Mouse (Mus musculus) ES-E14 (cell line): ENCODE results near the gene Ppdpf. TPM values are rescaled to one million over a fixed set of nuclear protein-coding genes. Genes with fewer than 3 reads are reported as not detected.
A peak's percentile ranks its signal among the peaks of the same experiment; 100 is the strongest.

ENCODE experiments used
- DNase-seq: peaks from one replicate; pipeline ENCODE4 v3.0.0-alpha.2; 2013; ENCODE audit warnings: low read depth, low spot score
- H3K27ac ChIP-seq: 2 replicates; pipeline ENCODE4 v1.5.1; 2012; ENCODE audit warnings: low read depth, mild to moderate bottlenecking, low read length, moderate library complexity, mixed read lengths; ENCODE audit not compliant: poor library complexity, insufficient read depth, severe bottlenecking
- H3K36me3 ChIP-seq: 2 replicates; pipeline ENCODE4 v1.6.1; 2012; ENCODE audit warnings: mild to moderate bottlenecking, low read length, moderate library complexity, mixed read lengths; ENCODE audit not compliant: control insufficient read depth, poor library complexity, insufficient read depth, severe bottlenecking
- H3K4me1 ChIP-seq, 2 experiments: fragments of 150-350 bp in 1 of 2; sonication (generic) in 1 of 2; 2 replicates each; pipeline ENCODE4 v1.6.1; 2012; ENCODE audit warnings: low read length in 2 of 2, mild to moderate bottlenecking in 1 of 2, mixed read lengths in 1 of 2; ENCODE audit not compliant: control insufficient read depth in 2 of 2, insufficient read depth in 2 of 2, poor library complexity in 1 of 2
- H3K4me3 ChIP-seq, 2 experiments: fragments of 150-350 bp in 1 of 2; sonication (generic) in 1 of 2; 2 replicates each; pipeline ENCODE4 v1.5.1; 2012; ENCODE audit warnings: low read length in 2 of 2, low read depth in 1 of 2, mild to moderate bottlenecking in 1 of 2, mixed read lengths in 1 of 2; ENCODE audit not compliant: insufficient read depth in 1 of 2, poor library complexity in 1 of 2, severe bottlenecking in 1 of 2
- H3K9ac ChIP-seq: 2 replicates; pipeline ENCODE4 v1.6.1; 2012; ENCODE audit warnings: low read depth, mild to moderate bottlenecking, low read length, mixed read lengths; ENCODE audit not compliant: poor library complexity, insufficient read depth, severe bottlenecking
- H3K9me3 ChIP-seq: fragments of 150-350 bp; sonication (generic); 2 replicates; pipeline ENCODE4 v1.6.1; 2012; ENCODE audit warnings: low read depth, mild to moderate bottlenecking, low read length; ENCODE audit not compliant: control insufficient read depth, insufficient read depth
- CHD2 ChIP-seq: IDR thresholded peaks from 2 replicates; pipeline ENCODE4 v1.6.1; 2014; ENCODE audit warnings: mild to moderate bottlenecking, low read depth, low read length, inconsistent platforms
- HCFC1 ChIP-seq: IDR thresholded peaks from 2 replicates; pipeline ENCODE4 v1.6.1; 2012; ENCODE audit warnings: low read length, inconsistent platforms, borderline replicate concordance; ENCODE audit not compliant: insufficient read depth
- MAFK ChIP-seq: IDR thresholded peaks from 2 replicates; pipeline ENCODE4 v1.6.1; 2014; ENCODE audit warnings: mild to moderate bottlenecking, low read depth, low read length, inconsistent platforms; ENCODE audit not compliant: insufficient read depth
- ZC3H11A ChIP-seq: IDR thresholded peaks from 2 replicates; pipeline ENCODE4 v1.6.1; 2012; ENCODE audit warnings: low read depth, mild to moderate bottlenecking, inconsistent platforms, low read length, borderline replicate concordance
- ZNF384 ChIP-seq: IDR thresholded peaks from 2 replicates; pipeline ENCODE4 v1.6.1; 2012; ENCODE audit warnings: low read depth, low read length, inconsistent platforms
- in situ Hi-C, 2 experiments: fragments of 600-800 bp; cut with MboI; formaldehyde crosslinking; loops; one replicate each; pipeline ENCODE4 v1.15.1; 2025; ENCODE audit warnings: low sequenced_read_pairs in 2 of 2, inconsistent platforms in 1 of 2; ENCODE audit not compliant: unreplicated experiment in 2 of 2
- total RNA-seq: library from RNA; depleted of rRNA; stranded (reverse); fragments of 300-350 nt; gene quantifications from 2 replicates; pipeline ENCODE4 v1.2.3, GENCODE M21; 2012

Ppdpf gene
- total RNA-seq, 1 experiment, result 71.8 TPM

DNA sequence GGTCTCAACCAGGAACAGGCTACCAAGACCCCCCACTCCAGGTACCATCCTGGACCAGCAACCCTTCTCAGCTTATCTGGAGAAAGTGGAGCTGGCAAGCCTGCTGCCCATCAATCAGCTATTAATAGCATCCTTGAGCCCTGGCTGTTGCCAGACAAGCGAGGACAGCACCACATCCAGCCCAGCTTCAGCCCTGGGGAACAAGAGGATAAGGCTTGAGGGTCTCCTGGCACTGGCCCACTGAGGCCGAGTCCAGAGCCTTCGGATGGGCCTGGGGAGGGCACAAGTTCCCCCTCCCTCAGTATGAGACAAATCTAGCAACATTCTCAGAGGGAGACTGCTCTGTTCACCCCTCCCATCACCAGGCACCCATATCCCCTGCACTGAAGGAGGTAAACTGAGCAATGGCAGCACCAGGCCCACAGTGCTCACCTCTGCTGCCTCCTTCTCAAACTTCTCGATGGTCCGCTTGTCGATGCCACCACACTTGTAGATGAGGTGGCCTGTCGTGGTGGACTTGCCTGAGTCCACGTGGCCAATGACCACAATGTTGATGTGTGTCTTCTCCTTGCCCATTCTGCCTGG is 32.1 kb upstream of the Ppdpf start:
- Histone ChIP-seq H3K4me3 (no peak overlapping the region), H3K27ac (no peak overlapping the region), H3K9ac (no peak overlapping the region), H3K36me3 (no peaks in the 10 kb centered on the region), H3K4me1 (peaks cover 0 to 3% of the 10 kb centered on the region in 2 experiments; a peak in 1 of 4 replicates), H3K9me3 (no peaks in the 10 kb centered on the region)
- in situ Hi-C loops, result no loop called here
- DNase-seq, result no peak
- TF ChIP-seq HCFC1, result no peak
- no peak for TF ChIP-seq ZC3H11A
- no peak for TF ChIP-seq CHD2
- TF ChIP-seq MAFK, result no peak
- TF ChIP-seq ZNF384, result no peak

DNA sequence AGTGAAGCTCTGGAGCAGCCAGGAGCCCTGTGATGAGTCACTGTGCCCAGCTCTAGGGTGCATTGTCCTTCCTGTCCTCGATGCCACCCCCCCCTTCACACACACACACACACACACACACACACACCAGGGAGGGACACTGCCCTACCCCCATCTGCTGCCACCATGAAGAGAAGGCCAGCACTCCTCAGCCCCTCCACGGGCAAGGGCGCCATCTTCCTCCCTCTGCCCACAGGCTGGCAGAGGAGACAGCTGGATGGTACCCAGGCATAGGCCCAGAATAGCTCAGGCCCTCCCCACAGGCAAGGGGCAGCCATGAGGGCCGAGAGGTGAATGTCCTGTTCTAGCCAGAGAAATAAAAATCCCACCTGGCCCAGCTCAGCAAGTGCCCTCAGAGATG is 31.2 kb upstream of the Ppdpf start:
- no peak overlapping the region for H3K9ac ChIP-seq
- in situ Hi-C loops, result no loop called here
- no peaks in the 10 kb centered on the region for H3K9me3 ChIP-seq
- no peak overlapping the region for H3K4me3 ChIP-seq
- no peak for DNase-seq
- TF ChIP-seq ZNF384 (no peak), CHD2 (no peak), HCFC1 (no peak), MAFK (no peak), ZC3H11A (no peak)
- peaks cover 0 to 3% of the 10 kb centered on the region in 2 experiments; a peak in 1 of 4 replicates for H3K4me1 ChIP-seq
- no peaks in the 10 kb centered on the region for H3K36me3 ChIP-seq
- no peak overlapping the region for H3K27ac ChIP-seq

DNA sequence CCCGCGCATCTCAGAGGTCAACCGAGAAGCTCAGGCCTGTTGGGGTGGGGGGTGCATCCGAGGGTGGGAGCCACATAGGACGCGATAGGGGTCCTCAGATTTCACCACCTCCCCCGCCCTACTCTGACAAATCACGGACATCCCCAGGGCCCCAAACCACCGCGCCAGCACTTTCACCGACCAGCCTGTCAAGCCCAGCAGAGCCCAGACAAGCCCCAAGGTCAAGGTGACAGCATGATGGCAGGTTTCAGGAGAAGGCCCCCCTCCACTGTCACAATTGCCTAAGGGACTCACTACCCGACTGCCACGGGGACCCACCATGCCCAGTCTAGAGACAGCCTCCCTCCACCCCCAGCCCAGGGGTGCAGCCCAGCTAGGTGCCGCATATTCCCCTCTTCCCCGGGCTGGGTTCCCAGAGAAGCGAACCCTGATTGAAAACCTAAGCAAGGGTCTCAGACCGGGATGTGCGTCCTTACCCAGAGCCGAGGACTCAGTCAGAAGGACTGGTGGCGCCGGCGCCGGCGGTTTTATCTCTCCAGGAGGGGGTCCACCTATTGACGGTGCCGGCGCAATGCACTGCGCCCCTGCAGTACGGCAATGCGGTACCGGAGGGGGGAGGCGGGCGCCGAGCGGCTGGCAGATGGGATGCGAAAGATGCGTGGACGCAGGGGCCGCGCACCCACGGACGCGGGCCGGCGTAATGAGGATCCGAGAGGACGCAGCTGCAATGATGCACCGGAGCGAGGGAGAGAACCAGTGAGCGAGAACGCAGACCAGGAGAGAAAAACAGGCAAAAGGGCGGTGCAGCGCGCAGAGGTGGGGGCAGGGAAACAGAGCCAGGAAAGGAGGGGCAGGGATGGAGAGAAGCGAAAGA is 30.6 kb upstream of the Ppdpf start, which contains the start of gene Eef1a2:
Gene Eef1a2, minus strand, starts transcription at position 767 of the 874 bp plus-strand sequence.
- peaks cover 0 to 3% of the 10 kb centered on the region in 2 experiments; a peak in 1 of 4 replicates for H3K4me1 ChIP-seq
- H3K36me3 ChIP-seq, result no peaks in the 10 kb centered on the region
- peak within 1 kb of the TSS; percentile 37 for H3K9ac ChIP-seq
- DNase-seq, result no peak
- H3K4me3 ChIP-seq, result peak within 1 kb of the TSS; percentile 62 to 70
- no peak within 1 kb of the TSS for H3K27ac ChIP-seq
- TF ChIP-seq HCFC1, result no peak
- no peak for TF ChIP-seq MAFK
- TF ChIP-seq CHD2, result no peak
- TF ChIP-seq ZNF384, result no peak
- TF ChIP-seq ZC3H11A, result no peak
- in situ Hi-C loops, result no loop called here
- no peaks in the 10 kb centered on the region for H3K9me3 ChIP-seq

DNA sequence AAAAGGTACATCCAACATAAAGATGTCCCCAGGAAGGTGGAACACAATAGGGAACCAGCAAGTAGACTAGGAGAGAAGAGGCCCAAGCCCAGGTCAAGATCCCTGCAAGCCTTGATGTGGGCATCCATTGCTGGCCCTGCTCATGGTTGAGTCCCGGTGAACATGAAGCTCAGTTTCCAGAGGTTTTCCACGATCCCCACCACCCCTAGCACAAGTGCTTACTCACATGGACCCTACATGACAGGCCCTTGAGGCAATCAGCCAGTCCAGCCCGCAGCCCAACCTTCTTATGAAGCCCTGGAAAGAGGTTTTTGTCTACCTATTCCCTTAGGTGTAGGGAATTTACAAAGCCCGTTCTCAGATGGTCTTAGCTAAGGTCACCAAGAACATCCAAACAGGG is 29.9 kb upstream of the Ppdpf start:
- Histone ChIP-seq H3K36me3 (no peaks in the 10 kb centered on the region), H3K9ac (no peak overlapping the region), H3K27ac (no peak overlapping the region), H3K4me1 (peaks cover 0 to 3% of the 10 kb centered on the region in 2 experiments; a peak in 1 of 4 replicates), H3K9me3 (no peaks in the 10 kb centered on the region), H3K4me3 (peak overlapping the region; percentile 62 to 70; a peak in 3 of 4 replicates)
- in situ Hi-C loops, result no loop called here
- no peak for TF ChIP-seq HCFC1
- DNase-seq, result no peak
